In the genomic region with DNA sequence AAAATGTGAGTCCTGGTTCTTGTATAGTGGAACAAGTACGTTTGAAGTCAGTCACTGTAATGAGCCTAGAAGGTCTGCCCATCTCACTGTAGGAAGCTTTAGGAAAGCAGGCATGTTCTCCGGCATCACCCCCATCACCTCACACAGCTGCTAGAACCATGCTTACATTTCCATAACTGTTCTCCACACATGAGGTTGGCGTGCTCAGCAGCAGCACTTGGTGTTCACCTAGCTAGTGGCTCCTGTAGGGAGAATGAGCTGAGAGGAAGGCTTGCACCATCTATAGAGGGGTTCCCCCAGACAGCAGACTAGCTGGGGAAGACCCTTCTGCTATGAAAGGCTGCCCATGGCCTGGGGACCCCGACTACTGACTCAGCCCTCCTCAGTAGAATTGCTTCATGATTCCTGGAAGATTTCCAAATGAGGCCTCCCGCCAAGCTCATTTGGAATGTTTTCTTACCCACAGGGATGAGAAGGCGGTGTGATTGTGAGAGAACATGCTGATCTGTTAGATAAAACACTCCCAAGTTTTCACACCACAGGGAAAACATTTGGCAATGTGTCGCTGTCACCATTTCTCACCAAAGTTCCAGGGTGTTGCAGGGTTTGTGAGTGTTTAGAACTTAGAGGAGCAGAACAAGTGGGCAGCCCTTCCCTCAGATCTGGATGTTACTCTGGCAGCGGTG, we compare ENCODE assay signal across 9 mouse cellular contexts. TPM values are rescaled to one million over a fixed set of nuclear protein-coding genes. Genes with fewer than 3 reads are reported as not detected.
DNase-seq lines count a peak whose midpoint lies in the region; ATAC-seq lines count a peak whose summit lies in the region.
"Had no signal": no experiment of that assay in that cellular context is flagged by ENCODE, and none has a peak within 500 bp of the region (broad histone marks: within the 10 kb centered on the region; RNA-seq: fewer than 3 reads in every experiment).

No protein-coding gene starts in this region.

- no peak overlapping the region for H3K27ac ChIP-seq in intestine, embryonic 16.5 days (ENCODE audit: low read length)
- no peak overlapping the region for H3K27ac ChIP-seq in hindbrain, embryonic 11.5 days (ENCODE audit: low read depth, low read length)
- H3K27ac ChIP-seq: midbrain, embryonic 12.5 days had no signal

- no peaks in the 10 kb centered on the region for H3K4me1 ChIP-seq in intestine, embryonic 16.5 days (ENCODE audit: control insufficient read depth, insufficient read depth, low read length)
- no peaks in the 10 kb centered on the region for H3K4me1 ChIP-seq in hindbrain, embryonic 11.5 days (replicated peaks; ENCODE audit: control insufficient read depth, insufficient read depth, low read length)
- H3K4me1 ChIP-seq: midbrain, embryonic 12.5 days had no signal

- H3K27me3 ChIP-seq in intestine, embryonic 16.5 days (replicated peaks; ENCODE audit: control insufficient read depth, insufficient read depth, low read length) = no peaks in the 10 kb centered on the region
- H3K27me3 ChIP-seq in hindbrain, embryonic 11.5 days (ENCODE audit: control insufficient read depth, insufficient read depth, low read length) = no peaks in the 10 kb centered on the region
- H3K27me3 ChIP-seq: midbrain, embryonic 12.5 days had no signal

- peaks cover 3% of the 10 kb centered on the region; the same call in 1 of the 2 replicates for H3K9me3 ChIP-seq in intestine, embryonic 16.5 days (ENCODE audit: control insufficient read depth, low read length)
- H3K9me3 ChIP-seq in hindbrain, embryonic 11.5 days (ENCODE audit: control insufficient read depth, low read length) = no peaks in the 10 kb centered on the region
- H3K9me3 ChIP-seq: midbrain, embryonic 12.5 days had no signal

- peak; percentile 16 to 63 for DNase-seq in adrenal gland, adult (ENCODE audit: inconsistent age in 2 of 2, low spot score in 1 of 2)
- DNase-seq in adrenal gland, postnatal 4 days (ENCODE audit: low spot score in 2 of 2) = no peak
- DNase-seq in right cerebral cortex, adult 18-20 months = peak; percentile 87
- DNase-seq in right cerebral cortex, postnatal 14 days = no peak
- peak; percentile 36 to 41 for DNase-seq in layer of hippocampus, postnatal 25 days (ENCODE audit: extremely low spot score in 1 of 2, low spot score in 1 of 2)
- peak; percentile 91 for DNase-seq in telencephalon, adult 2 months (ENCODE audit: low read depth, low spot score)
- no peak for DNase-seq in hindbrain, embryonic 11.5 days (ENCODE audit: low spot score)

- H3K4me2 ChIP-seq in intestine, embryonic 16.5 days (ENCODE audit: low read depth, low read length) = no peak overlapping the region
- H3K4me2 ChIP-seq in hindbrain, embryonic 11.5 days (replicated peaks; ENCODE audit: low read depth, low read length) = no peak overlapping the region
- H3K4me2 ChIP-seq: midbrain, embryonic 12.5 days had no signal

- no peak overlapping the region for H3K4me3 ChIP-seq in intestine, embryonic 16.5 days (ENCODE audit: low read length)
- no peak overlapping the region for H3K4me3 ChIP-seq in hindbrain, embryonic 11.5 days (ENCODE audit: low read depth, low read length)
- H3K4me3 ChIP-seq: midbrain, embryonic 12.5 days had no signal

- WGBS in intestine, embryonic 16.5 days = 72% methylated on average over 8 of the region's 8 CpGs
- WGBS in hindbrain, embryonic 11.5 days = 71% methylated on average over 8 of the region's 8 CpGs

- H3K9ac ChIP-seq in intestine, embryonic 16.5 days (ENCODE audit: low read depth, low read length) = no peak overlapping the region
- H3K9ac ChIP-seq in hindbrain, embryonic 11.5 days (ENCODE audit: low read depth, low read length) = no peak overlapping the region
- H3K9ac ChIP-seq: midbrain, embryonic 12.5 days had no signal

- ATAC-seq in intestine, embryonic 16.5 days = no peak
- ATAC-seq in hindbrain, embryonic 11.5 days (ENCODE audit: low FRiP score) = no peak

- peaks cover 33% of the 10 kb centered on the region for H3K36me3 ChIP-seq in intestine, embryonic 16.5 days (ENCODE audit: control insufficient read depth, insufficient read depth, low read length)
- H3K36me3 ChIP-seq in hindbrain, embryonic 11.5 days (ENCODE audit: control insufficient read depth, insufficient read depth, low read length) = peaks cover 10% of the 10 kb centered on the region

RNA-seq across cellular contexts. Expression of a gene that starts 27.2 kb away (rescaled TPM):
- 10 to 100 TPM; 19.2 to 23.6 TPM for total RNA-seq in adrenal gland, postnatal 4 days (2021)
- total RNA-seq in layer of hippocampus, postnatal 25 days (2021) = 10 to 100 TPM; 42.3 to 45.1 TPM
- 26.8 and 27.4 TPM in 2 replicates for polyA plus RNA-seq in intestine, embryonic 16.5 days (2015; fragmentation: Nextera tagmentation; extraction: Ambion mirVana)
- polyA plus RNA-seq in hindbrain, embryonic 11.5 days (2014; fragmentation: Nextera tagmentation; extraction: Ambion mirVana) = 34.7 and 35.8 TPM in 2 replicates

RNA-seq across cellular contexts. Expression of a gene that starts 46.6 kb away (rescaled TPM):
- 10 to 100 TPM in 1 of 2 experiments, 1 to 10 TPM in 1; 6.6 to 15.7 TPM for total RNA-seq in adrenal gland, postnatal 4 days (2021)
- 10 to 100 TPM; 11.6 to 12.8 TPM for total RNA-seq in layer of hippocampus, postnatal 25 days (2021)
- polyA plus RNA-seq in intestine, embryonic 16.5 days (2015; fragmentation: Nextera tagmentation; extraction: Ambion mirVana) = 24.2 and 25.4 TPM in 2 replicates
- polyA plus RNA-seq in hindbrain, embryonic 11.5 days (2014; fragmentation: Nextera tagmentation; extraction: Ambion mirVana) = 59.6 and 64.3 TPM in 2 replicates

Comparison
In these comparisons a context has a peak if more than half of its experiments do, and no peak if none do; other contexts are left out.
1. DNase-seq: peak in adrenal gland, adult (2 of 2), right cerebral cortex, adult 18-20 months (single experiment), layer of hippocampus, postnatal 25 days (2 of 2) and telencephalon, adult 2 months (single experiment); none in adrenal gland, postnatal 4 days (0 of 2), right cerebral cortex, postnatal 14 days (single experiment) and hindbrain, embryonic 11.5 days (single experiment).